Mouse (Mus musculus) bone marrow, adult 2 months (tissue): Measurements from ENCODE around the gene Slbp.
A peak's percentile ranks its signal among the peaks of the same experiment; 100 is the strongest.

Experiments
- CTCF ChIP-seq: fragments of 200-500 bp; IDR thresholded peaks from 2 replicates; pipeline ENCODE4 v1.5.1; 2011; ENCODE audit warnings: low read length, control low read depth; ENCODE audit not compliant: control insufficient read depth, insufficient read depth
- POLR2A ChIP-seq: fragments of 200-500 bp; IDR thresholded peaks from 2 replicates; pipeline ENCODE4 v1.6.1; 2011; ENCODE audit warnings: low read depth, mild to moderate bottlenecking, control low read depth, low read length, borderline replicate concordance; ENCODE audit not compliant: control insufficient read depth

- TF ChIP-seq CTCF (peak; percentile 60; the same call in 1 of the 2 replicates), POLR2A (no peak)
Observed at GRCm38 (mm10) chr5:33675964-33676363, 23.6 kb upstream of the Slbp start.
